Mouse (Mus musculus) layer of hippocampus, adult 2 months (tissue): Measurements from ENCODE around the gene Cnnm4. TPM values are rescaled to one million over a fixed set of nuclear protein-coding genes. Genes with fewer than 3 reads are reported as not detected.

Experiments used
- DNase-seq, 2 experiments: peaks; one replicate each; pipeline ENCODE4 v3.0.0; 2022; ENCODE audit warnings: low spot score in 2 of 2
- H3K27ac ChIP-seq: fragments of 200-600 bp; 2 replicates; pipeline ENCODE4 v1.8.1; 2022
- H3K4me3 ChIP-seq: fragments of 200-600 bp; 2 replicates; pipeline ENCODE4 v1.8.1; 2022; ENCODE audit warnings: mild to moderate bottlenecking
- CTCF ChIP-seq: fragments of 200-600 bp; conservative IDR thresholded peaks from 2 replicates; pipeline ENCODE4 v1.8.1; 2022; ENCODE audit warnings: antibody characterized with exemption, mild to moderate bottlenecking, moderate library complexity
- total RNA-seq, 2 experiments: library from RNA; stranded (reverse); gene quantifications; 2 replicates each; pipeline ENCODE4 v1.2.3; 2021

Gene Cnnm4
- total RNA-seq, 2 experiments from 2014 or later = 16.9 to 17.2 TPM

DNA sequence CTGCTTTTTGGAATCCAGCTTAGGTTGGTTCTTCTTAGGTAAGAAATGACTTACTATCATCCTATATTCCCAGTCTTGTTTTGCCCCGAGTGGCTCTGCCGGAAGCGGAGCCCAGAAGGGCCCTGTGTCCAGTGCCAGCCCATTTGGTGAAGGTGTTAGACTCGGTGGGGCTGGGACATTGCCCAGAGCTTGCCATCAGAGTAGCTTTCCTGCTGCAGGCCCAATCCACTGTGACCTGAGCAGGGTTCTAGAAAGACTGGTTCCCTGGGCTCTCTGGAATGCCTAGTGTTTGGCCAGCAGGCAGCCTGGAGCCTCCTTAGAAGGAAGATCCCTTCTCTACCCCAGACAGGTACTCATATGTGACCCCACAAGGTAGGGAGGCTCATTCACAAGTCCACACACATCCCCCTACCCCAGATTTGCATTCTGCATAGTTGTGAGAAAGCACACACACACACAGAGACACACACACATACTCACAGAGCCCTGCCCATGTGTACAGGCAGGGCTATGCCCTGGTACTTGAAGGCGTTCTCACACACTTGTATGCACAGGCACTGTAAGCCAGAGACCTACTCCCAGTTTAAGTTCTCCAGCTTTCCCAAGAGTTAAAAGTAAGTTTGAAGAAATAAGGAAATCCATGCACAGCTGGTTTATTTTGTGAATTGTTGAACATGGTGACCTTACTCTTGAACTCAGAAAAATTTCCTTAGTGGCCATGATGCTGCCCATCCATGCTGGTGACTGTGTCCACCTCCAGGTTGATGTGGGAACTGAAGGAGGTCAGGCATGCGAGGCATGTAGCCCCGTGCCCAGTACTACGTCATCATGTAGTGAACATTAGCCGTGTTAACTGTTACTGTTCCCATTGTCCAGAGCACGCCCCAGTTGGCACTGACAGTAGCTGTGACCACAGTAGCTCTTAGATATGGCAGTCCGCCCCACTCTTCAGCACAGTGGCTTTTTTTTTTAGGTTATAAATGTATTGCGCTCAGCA is 8.8 kb downstream of the Cnnm4 start:
- no peak overlapping the region for H3K27ac ChIP-seq
- DNase-seq = no peak

GRCm38 (mm10) chr1:36483825-36484224 is 12.4 kb downstream of the Cnnm4 start:
- no peak for TF ChIP-seq CTCF
- Histone ChIP-seq H3K4me3 (no peak overlapping the region), H3K27ac (no peak overlapping the region)
- no peak for DNase-seq

More for the DNA sequence above, 8.8 kb downstream of the Cnnm4 start:
- no peak overlapping the region for H3K4me3 ChIP-seq
- no peak for TF ChIP-seq CTCF

GRCm38 (mm10) chr1:36485080-36485479 is 13.7 kb downstream of the Cnnm4 start:
- Histone ChIP-seq H3K4me3 (no peak overlapping the region), H3K27ac (no peak overlapping the region)
- no peak for DNase-seq
- TF ChIP-seq CTCF = no peak

GRCm38 (mm10) chr1:36487111-36487510 is 15.7 kb downstream of the Cnnm4 start:
- TF ChIP-seq CTCF = no peak
- Histone ChIP-seq H3K4me3 (no peak overlapping the region), H3K27ac (no peak overlapping the region)
- DNase-seq = no peak

- no peak for DNase-seq
- Histone ChIP-seq H3K4me3 (no peak overlapping the region), H3K27ac (no peak overlapping the region)
- TF ChIP-seq CTCF = no peak
Observed at GRCm38 (mm10) chr1:36489661-36490060, 18.2 kb downstream of the Cnnm4 start.

DNA sequence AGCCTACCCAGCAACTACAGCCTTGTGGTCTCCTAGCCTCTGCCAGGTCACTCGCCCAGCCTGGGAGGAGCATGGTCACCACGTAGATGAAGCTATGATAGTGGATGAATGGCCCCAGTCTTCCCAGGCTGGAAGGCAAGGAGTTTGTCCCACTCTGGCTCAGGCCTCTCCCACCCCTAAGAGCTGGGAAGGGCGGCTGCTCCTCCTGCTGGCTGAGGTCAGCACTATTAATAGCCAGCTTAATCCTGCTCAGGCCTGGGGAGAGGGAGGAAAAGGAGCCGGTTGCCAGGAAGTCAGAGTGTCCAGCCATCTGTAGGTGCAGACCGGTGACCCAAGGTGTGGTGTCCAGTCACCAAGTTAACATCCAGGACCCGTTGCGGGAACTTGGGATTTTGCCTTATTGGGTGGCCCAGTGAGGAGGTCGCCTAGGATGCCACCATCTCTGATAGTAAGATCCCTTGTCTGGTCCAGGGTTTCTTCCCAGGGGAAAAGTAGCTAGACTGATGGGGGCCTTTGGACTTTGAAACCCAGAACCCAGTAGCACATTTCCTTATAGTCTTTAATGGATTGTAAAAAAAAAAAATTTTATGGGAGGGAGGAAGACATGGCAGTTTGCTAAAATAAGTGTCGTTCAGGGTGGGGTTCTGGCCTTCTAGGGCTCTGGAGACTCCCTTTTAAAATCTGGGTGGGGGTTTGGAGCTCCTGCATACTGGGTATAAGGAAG is 21.2 kb downstream of the Cnnm4 start:
- no peak for DNase-seq
- Histone ChIP-seq H3K27ac (no peak overlapping the region), H3K4me3 (no peak overlapping the region)
- TF ChIP-seq CTCF = peak; percentile 68

- no peak for DNase-seq
- Histone ChIP-seq H3K4me3 (no peak overlapping the region), H3K27ac (no peak overlapping the region)
- no peak for TF ChIP-seq CTCF
Observed at GRCm38 (mm10) chr1:36493299-36493698, 21.9 kb downstream of the Cnnm4 start.

DNA sequence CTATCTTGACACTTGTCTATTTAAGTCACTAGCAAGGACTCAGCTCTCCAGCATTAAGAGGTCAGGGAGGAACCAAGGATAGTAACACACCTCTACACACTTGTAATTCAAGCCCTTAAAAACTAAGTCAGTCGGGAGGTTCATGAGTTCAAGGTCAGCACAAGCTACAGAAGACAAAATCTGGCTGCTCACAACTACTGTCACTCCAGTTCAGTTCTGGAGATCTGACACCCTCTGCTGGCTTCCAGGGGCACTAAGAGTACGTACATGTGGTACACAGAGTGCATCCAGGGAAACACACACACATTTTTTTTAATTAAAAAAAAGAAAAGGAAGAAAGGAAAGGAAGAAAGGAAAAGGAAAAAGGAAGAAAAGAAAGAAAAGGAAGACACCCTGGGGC is 25.3 kb downstream of the Cnnm4 start:
- no peak overlapping the region for H3K27ac ChIP-seq
- no peak overlapping the region for H3K4me3 ChIP-seq
- peak in 1 of 2 experiments; percentile 47 for DNase-seq
- peak; percentile 76 for TF ChIP-seq CTCF

DNA sequence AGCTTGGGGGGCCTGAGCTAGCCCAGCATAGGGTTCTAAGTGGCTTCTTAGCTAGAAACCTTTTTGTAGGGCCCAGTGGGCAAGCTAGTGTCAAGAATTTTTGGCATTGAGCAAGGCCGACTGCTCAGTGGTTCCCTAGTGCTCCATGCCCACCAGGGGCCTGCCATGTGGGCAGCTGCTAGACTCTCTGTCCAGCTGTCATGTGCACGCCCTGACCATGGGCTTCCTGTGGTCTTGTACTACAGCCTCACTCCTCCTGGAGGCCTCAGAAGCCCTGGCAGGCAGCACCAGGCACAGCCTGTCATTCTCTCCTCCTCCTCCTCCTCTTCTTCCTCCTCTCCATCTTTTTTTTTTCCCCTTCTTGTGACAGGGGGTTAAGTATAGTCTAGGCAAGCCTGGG is 25.9 kb downstream of the Cnnm4 start:
- no peak overlapping the region for H3K4me3 ChIP-seq
- TF ChIP-seq CTCF = no peak
- no peak for DNase-seq
- no peak overlapping the region for H3K27ac ChIP-seq

DNA sequence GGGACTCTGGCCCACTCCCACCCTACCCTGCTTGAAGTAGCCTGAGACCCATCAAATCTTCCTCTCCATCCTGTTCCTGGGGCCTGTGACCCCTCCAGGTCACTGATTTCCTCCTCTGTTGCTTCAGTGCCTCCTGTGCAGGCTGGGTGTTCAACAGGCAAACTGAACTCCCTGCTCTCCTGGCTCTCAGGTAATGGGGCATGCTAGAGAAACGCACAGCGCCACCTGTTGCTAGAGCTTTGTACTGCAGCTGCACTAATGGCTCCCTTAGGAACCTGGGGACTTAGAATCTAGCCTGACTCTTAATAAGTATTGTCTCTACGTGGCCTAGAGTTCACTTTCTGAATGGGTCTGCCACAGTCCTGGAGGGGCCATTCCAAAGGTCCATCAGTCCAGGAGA is 29.8 kb downstream of the Cnnm4 start:
- peak; percentile 52 to 77 for DNase-seq
- Histone ChIP-seq H3K27ac (no peak overlapping the region), H3K4me3 (no peak overlapping the region)
- TF ChIP-seq CTCF = peak; percentile 97

GRCm38 (mm10) chr1:36508238-36508637 is 36.8 kb downstream of the Cnnm4 start:
- TF ChIP-seq CTCF = no peak
- DNase-seq = no peak
- Histone ChIP-seq H3K27ac (no peak overlapping the region), H3K4me3 (no peak overlapping the region)

GRCm38 (mm10) chr1:36511289-36512021 is 40.0 kb downstream of the Cnnm4 start, which contains the start of gene Cnnm3:
Cnnm3 (plus strand) TSS chr1:36511867.
- Histone ChIP-seq H3K27ac (peak within 1 kb of the TSS; percentile 99), H3K4me3 (peak within 1 kb of the TSS; percentile 86)
- DNase-seq = peak; percentile 99 to 100
- TF ChIP-seq CTCF = peak; percentile 76
